Mouse (Mus musculus): Measurements from ENCODE around the gene Eif2b5.

Eif2b5 gene

DNA sequence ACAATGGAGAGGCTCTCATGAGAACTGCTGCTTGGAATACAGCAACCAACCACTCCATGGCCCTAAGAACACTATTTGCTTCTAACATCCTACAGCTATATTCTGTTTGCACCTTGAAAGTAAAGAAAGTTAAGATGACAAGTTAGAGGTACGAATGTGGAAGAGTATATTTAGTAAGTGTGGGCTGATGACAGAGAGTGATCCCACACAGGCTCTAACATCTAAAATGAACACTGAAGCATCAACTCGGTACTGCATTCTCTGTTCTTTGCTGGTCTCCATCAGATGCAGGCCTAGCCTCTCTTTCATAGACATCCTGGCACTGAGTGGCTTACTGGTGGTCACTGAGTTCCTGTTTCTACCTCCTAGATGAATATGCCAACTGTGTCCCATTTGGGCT is 9.4 kb upstream of the Eif2b5 start:
- DNase-seq (ENCODE audit: low spot score), result no peak

DNA sequence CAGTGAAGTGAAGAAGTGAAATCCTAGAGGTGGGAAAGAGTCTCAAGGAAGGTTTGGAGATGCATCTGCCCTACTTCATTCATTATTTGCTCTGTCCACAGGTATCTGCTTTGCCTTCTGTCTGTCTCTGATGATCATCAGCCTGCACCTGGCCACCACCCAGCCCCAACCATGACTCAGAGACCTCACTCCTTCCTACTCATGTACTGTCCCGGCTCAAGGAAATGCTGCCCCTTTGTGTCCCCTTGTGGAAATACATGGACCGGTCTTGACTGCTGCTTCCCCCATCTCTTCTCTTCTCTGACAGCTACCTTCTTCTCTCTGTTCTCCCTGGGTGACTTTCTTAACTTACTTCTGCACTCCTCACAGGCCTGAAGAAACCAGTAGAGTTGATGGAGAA is 8.0 kb upstream of the Eif2b5 start:
- DNase-seq (ENCODE audit: low spot score), result no peak

DNA sequence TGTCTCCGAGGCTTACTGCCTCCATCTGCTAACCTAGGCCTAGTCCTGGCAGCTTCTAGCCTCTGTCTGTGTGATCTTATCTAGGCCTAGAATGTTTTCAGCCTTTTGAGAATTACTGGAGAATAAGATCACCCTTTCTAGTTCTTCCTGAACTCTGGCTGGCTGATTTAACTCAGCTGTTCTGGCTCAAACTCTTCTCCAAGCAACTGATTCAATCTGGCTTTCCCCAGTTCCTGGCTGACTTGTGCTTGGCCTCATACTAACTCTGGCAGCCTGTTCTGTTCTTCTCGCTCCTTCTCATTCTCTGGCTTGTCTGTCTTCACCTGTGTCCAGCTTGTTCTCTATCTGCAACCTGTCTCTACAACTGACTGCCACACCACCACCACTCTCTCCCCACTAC is 7.3 kb upstream of the Eif2b5 start:
- no peak for DNase-seq (ENCODE audit: low spot score)

DNA sequence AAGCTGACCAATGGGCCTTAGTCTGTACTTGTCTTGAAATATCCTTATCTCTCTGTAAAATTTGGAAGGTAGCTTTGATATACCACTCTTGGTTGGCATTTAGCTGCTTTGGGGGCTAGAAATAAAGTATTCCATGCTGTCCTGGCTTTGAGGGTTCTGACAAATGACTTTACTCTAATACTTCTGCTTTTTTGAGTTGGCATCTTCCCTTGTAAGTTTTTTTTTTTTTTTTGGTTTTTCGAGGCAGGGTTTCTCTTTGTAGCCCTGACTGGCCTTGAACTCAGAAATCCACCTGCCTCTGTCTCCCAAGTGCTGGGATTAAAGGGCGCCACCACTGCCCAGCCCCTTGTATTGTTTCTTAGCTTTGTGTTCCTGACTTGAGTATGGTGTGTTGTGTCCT is 5.2 kb upstream of the Eif2b5 start:
- DNase-seq (ENCODE audit: low spot score), result no peak

DNA sequence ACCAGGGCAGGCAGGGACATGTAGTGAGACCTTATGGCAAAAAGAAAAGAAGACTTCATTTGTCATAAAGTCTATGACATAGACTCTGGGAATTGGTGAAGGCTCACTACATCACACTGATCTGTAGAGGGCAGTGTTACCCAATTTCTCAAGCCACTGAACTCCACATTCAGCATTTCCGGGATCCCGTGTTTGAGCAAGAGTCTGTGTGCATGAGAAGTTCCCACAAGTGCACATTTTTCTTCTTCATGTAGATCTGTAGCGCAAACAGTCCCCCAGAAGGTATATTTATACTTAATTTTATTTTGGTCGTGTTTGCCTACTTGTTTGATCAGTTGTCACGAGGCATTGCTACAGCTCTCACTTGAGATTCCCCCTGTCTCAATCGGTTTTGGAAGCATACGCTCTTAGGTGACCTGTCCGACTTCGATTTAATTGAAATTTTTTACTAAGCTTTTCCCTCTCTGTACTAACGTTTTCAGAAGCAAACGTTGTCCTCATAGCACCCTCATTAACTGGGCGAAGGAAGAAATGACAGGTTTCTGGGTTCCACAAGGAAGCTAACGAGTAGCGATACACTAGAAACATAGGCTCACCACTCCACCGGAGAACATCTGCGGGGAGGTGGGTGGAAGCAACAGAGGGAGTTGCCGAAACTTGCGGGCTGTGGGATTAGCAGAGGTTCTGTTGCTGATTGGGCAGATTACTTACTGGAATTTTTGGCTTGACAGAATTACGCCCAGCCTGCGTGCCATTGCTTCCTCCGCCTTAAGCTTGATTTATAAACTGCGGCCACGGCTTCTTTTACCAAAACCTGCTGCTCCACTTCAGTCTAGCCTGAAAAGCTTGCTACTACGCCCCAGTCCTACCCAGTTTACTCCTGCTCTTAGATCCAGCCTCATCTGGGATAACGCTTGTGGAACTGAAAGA is 1.7 kb upstream of the Eif2b5 start:
- peak; percentile 33 for DNase-seq (ENCODE audit: low spot score)

DNA sequence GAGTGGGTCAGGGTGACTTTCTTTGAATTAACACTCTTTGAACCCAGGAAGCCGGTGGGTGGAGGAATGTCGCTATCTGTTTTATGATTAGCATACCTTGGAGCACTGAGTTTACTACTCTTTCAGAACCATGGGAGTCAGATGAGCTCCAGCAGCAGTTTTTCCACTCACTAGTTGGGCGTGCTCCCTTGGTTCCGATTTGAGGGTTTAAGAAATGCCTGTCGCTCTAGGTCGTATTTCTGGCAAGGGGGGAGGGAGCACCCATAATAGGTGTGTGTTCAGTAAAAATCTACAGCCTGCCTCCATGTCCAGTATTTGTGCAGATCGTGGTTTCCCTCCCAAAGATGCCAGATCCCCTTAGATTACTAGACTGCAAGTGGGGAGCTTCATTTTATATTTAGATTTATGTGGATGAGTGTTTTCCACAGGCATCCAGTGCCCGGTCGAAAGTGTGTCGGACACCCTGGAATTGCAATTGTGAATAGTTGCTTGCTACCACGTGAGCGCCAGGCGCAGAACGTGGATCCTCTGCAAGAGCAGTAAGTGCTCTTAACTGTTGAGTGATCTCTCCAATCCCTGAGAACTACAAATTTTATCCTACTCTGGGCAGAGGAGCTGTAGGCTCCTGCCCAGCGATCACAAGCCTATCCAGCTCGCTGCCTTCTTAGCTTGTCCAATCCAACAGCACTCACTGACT is 489 bp upstream of the Eif2b5 start:
- DNase-seq (ENCODE audit: low spot score), result no peak

DNA sequence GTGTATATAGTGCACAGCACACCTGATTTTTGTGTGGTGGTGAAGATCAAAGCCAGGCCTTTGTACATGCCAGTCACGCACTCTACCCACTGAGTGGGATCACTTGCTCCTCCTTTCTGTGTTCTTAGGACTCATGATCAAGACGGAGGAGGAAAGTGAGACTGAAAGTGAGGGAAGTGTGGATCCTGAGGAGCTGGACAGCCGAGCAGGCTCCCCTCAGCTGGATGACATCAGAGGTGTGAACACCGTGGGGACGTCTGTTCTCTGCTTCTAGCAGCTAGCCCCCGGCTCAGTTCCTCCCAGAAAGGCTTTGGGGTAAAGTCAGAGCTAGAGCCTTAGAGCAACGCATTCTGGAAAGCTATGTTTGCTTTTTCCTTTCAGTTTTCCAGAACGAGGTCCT is 7.4 kb downstream of the Eif2b5 start:
- DNase-seq (ENCODE audit: low spot score), result no peak

DNA sequence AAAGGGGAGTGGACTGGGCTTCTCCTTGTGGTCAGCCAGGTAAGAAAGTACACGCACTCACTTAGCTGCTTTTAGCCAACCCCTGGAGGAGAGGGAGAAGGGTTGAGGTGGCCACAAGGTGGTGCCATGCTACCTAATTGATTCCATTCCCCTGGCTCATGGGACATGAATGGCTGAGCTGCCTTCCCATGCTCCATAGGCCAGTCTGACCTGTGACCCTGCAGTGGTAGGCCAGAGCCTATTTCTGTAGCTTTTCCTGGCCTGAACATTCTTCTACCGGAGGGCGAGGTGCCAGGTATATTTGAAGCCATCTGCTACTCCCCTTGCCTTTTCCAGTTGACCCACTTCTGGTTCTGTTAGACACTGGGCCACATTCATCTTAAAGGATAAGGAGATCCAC is 10.7 kb downstream of the Eif2b5 start:
- peak; percentile 29 for DNase-seq (ENCODE audit: low spot score)

DNA sequence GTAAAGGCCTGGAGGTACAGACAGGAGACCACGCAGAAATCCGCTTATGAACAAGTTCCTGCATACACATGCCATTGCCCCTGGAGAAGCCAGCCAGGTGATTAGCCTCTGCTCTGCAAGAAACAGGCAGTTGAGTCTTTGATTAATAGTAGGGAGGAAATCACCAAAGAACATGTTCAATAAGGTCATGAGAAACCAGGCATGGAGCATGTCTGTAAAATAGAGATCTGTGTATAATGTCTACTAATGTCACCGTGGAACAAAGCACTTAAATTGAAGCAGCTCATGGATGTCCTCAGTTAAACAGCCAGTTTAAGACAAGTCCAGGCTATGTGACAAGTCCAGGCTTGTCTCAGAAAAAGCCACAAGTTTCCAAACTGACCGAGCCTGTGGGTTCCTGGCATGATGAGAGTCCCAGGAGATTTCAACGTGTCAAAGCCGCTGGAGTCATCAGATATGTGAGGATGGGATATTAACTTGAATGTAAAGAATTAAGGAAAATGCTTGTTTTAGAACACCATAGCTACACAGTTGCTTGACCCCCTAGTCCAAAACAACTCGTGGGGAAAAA is 12.7 kb downstream of the Eif2b5 start:
- DNase-seq (ENCODE audit: low spot score), result no peak

DNA sequence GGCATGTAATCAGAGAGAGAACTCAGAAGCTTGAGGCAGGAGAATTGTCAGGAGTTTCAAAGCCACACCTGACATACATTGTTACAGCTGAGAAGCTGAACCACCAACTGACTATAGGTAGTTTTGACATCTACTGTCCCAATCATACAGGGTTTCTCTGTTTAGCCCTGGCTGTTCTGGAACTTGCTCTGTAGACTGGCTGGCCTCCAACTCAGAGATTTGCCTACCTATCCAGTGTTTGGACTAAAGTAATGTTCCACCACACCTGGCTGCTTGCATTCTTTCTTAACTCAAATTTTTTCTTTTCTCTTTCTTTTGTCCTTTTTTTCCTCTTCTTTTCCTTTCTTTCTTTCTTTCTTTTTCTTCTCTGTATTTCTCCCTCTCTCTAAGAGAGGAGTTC is 17.4 kb downstream of the Eif2b5 start:
- DNase-seq (ENCODE audit: low spot score), result no peak

DNA sequence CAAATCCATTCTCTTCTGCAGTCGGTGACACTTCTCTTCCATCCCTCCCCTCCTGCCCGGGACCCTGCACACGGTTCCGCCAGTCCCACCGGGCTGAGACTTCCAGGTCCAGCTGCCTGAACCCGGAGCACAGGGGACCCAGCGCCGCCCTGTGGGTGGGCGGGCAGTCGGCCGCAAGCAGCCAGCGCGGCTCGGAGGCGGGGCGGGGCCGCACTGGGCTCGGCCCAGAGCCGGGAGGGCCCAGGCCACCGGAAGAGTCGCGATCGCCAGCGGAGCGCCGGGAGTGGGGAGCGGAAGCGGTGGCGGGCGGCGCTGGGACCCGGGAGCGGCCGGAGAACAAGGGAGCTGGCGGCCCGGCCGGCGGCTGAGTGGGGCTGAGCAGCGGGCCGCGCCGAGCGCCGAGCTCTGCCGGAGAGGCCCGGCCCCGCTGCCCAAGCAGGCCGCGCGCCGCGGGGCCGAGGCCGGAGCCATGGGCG is 18.1 kb downstream of the Eif2b5 start, which contains the start of gene Dvl3:
Gene Dvl3, plus strand, starts transcription at position 257 of the 476 bp plus-strand sequence.
- DNase-seq (ENCODE audit: low spot score), result peak; percentile 88

DNA sequence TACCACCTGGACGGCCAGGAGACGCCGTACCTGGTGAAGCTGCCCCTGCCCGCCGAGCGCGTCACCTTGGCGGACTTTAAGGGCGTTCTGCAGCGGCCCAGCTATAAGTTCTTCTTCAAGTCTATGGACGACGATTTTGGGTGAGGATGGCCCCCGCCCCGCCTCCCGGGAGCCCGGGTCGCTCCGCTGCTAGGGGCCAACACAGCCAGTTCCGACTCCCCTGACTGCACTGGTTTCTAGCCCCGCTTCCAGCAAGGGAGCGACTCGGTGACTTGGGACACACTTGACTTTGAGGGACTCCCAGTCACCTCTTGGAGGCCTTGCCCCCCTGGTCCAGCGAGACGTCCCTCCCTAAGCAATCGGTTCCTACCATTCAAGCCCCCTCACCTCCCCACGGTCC is 18.6 kb downstream of the Eif2b5 start:
- DNase-seq (ENCODE audit: low spot score), result peak; percentile 30

DNA sequence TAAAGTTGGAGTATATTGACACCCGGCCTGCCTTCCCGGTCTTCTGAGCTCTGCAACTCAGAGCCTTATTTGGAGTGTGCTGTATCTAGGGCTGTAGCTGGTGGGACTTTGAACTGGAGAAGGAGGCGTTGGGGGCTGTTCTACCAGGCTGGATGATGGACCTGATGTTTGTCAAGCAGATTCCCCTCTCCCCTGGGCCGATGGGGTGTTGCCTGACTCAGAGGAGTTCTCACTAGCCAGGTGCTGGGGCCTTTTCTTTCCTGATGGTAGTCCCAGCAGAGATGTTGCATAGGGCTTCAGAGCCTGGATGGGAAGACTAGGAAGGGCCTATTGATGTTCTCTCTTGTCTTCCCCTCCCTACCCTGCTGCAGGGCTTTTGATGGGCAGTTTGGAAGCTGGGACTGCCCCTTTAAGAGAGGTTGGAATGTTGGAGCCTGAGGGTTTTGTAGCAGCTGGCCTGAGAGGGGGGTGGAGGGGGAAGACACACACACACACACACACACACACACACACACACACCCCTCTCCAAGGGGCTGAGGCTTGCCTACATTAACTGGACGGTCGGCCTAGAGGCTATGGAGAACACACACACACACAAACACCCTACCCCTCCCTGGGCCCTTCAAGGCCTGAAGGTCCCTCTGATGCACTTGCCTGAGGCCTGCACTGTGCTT is 19.2 kb downstream of the Eif2b5 start:
- DNase-seq (ENCODE audit: low spot score), result no peak

DNA sequence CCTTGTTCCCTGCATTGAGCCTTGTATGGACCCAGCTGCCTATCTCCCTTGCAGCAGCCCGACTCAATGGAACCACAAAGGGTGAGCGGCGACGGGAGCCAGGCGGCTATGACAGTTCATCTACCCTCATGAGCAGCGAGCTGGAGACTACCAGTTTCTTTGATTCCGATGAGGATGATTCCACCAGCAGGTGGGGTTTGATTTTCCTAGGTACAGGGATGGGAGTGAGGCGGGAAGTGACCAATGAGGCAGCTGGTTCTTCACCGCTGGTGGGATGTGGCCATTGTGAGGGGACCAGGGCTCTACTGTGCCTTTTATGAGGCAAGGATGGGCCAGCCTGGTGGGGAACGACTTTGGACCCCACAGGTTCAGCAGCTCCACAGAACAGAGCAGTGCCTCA is 25.3 kb downstream of the Eif2b5 start:
- DNase-seq (ENCODE audit: low spot score), result no peak

DNA sequence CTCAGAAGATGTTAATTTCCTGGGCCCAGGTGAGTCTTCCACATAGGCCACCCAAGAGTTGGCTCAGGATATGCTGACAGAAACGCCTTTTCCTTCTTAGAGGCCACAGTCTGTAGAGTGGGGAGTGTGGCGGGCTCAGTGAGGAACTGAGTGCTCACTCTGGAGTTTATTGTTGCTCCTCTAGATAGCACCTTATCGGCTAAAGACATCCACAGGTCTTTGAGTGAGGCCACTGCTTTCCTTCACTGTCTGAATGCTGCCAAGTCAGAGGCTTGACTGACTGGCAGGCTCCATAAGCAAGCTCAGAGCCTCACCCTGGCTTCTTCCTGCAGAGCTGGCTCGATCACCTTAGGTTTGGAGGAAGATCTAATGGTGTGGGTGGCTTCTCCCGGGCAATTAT is 30.2 kb downstream of the Eif2b5 start:
- no peak for DNase-seq (ENCODE audit: low spot score)

DNA sequence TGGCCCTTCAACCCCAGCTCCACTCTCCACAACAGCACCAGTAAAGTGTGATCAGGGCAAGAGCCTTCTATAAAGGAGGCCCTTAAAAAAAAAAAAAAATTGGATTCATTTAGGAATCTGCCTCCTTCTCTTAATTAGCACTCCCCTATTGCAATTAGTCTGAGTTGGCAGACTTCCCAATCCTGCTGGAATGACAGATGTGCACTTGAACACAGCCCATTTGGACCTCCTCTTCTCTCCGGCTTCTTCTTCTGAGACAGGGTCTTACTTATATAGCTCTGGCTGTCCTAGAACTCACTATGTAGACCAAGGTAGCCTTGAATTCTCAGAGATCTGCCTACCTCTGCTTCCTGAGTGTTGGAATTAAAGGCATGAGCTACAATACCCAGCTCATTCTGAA is 30.8 kb downstream of the Eif2b5 start:
- no peak for DNase-seq (ENCODE audit: low spot score)

DNA sequence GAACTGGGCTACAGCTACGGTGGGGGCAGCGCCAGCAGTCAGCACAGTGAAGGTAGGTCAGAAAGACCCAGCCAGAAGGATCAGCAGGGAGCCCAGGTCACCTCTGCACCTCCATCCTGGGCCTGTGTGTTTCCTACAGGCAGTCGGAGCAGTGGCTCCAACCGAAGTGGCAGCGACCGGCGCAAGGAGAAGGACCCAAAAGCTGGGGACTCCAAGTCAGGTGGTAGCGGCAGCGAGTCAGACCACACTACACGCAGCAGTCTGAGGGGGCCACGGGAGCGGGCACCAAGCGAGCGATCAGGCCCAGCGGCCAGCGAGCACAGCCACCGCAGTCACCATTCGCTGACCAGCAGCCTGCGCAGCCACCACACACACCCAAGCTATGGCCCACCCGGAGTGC is 32.3 kb downstream of the Eif2b5 start:
- no peak for DNase-seq (ENCODE audit: low spot score)

DNA sequence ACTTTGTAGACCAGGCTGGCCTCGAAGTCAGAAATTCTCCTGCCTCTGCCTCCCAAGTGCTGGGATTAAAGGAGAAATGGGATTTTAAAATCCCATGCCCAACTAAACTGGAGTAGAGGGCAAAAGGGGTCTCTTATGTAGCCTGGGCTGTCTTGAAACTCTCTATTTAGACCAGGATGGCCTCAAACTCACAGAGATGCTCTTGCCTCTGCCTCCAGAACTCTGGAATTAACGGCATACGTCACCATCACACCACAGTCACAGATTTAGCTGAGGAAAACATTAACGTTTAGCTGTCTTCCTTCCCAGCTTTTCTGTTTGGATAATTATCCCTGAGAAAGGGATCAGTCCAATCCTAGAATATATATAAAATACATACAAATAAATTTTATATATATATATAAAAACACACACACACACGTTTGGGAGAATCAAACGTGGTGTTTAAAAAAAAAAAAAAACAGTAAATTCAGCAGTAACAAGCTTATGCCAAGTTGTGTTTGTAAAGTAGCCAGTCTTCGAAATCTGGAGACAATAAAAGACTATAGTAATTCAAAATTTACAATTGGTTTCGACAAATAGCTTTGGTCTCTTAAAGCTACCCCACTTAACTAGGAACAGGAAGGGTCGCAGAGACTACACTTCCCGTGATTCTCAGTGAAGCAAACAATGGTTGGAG is 36.1 kb downstream of the Eif2b5 start:
- DNase-seq (ENCODE audit: low spot score), result no peak

DNA sequence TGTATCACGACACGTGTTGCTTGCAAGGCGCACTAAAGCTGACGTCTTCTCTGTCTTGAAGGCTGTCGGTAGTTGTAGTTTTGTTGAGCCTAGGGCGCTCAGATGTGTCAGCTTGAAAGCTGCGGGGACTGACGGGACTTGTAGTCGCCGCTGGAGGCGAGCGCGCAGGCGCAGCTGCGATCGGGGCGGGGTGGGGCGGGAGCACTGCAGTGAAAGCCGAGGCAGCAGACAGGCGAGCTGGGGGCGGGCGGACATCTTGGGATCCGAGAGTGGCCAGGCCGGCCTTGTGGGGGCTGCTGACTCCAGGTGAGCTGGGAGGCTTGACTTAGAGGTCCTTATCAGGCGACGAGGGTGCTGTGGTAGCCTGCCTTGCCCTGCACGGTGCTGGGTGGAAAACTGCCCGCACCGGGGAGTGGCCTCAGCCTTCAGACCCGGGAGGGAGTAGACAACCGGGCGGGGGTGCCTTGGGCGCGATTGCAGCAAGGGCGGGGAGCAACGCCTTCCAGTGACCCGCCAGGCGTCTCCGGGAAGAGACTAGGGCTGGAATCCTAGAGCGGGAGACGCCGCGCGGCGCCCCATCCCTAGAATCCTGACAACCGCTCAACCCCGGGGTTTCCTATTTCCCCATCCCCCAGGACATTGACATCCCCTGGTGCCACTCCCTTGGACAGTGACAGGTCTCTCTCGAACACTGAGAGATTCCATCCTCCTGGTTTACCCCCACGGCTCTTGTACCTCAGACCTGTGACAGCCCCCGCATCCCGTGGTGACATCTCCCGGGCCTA is 36.9 kb downstream of the Eif2b5 start, which contains the start of gene Ap2m1:
Gene Ap2m1, plus strand, starts transcription at position 183 of the 785 bp plus-strand sequence.
- peak; percentile 97 for DNase-seq (ENCODE audit: low spot score)

DNA sequence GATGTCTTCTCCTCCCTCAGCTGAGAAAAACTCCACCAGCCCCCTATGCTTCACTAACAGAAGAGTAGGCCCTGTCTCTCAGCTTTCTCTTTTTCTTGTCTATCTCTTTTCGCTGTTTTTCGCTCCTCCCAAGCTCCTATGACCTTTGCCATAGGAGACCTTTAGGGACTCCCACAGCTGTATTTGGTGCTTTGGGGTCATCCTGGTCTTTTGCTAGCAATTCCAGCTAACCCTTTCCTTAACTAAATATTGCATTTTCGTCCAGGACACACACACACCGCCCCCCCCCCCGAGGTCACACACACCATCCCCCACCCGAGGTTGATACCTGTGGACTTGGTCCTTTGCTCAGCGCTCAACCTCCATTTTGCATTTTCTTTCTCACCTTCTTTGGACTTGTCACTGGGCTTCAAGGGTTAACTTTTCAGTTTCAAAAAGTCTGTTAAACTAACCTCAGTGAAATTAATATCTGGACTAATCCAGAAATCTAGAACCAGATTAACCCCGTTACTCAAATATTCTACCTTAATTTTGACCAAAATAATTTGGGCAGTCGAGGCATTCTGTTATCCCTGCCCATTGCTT is 37.6 kb downstream of the Eif2b5 start:
- DNase-seq (ENCODE audit: low spot score), result no peak

Data from testis, postnatal 14 days (tissue).